Mouse (Mus musculus) liver, embryonic 14 days (tissue): Measurements from ENCODE around the gene Mad1l1. TPM values are rescaled to one million over a fixed set of nuclear protein-coding genes. Genes with fewer than 3 reads are reported as not detected.

ENCODE experiments used
- polyA plus RNA-seq: library from polyadenylated mRNA; depleted of rRNA; stranded (reverse); fragments of >200 nt; gene quantifications from 2 replicates; pipeline ENCODE4 v1.2.3, GENCODE M21; 2012; rRNA removed

Gene Mad1l1
- polyA plus RNA-seq = 14.8 and 15.3 TPM in 2 replicates

DNA sequence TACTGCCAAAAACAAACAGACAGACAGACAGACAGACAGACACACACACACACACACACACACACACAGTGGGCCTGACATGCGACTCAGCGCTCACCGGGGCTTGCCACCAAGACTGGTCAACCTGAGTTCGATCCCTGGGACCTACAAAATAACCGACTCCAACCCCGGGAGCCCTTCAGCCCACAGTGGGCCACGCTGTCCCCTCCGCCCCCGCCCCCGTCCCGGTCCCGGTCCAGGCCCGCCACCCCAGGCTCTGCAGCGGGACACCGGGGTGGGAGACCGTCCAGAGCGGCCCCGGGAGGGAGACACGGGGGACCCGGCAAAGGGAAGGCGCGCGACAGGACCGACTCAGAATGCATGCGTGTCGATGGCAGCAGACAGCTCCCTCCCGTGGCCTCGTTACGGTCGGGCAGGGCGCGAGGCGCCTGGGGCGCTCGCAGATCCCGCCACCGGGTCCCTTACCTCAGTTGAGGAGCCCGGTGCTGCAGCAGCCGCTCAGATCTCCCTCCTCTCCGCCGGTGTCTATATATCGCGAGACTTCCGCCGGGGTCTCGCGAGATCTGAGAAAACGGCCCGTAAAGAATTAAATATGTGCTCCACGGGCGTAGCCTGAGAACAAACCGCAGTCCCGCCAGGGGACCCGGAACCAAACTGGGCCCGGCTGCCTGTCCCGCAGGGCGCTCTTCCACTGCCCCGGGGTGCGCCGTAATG lies at the start of gene Mad1l1, which contains the start of gene Nudt1:
Gene Mad1l1, minus strand, starts transcription at position 511 of the 714 bp plus-strand sequence.
Gene Nudt1, plus strand, starts transcription at position 615 of the 714 bp plus-strand sequence.

DNA sequence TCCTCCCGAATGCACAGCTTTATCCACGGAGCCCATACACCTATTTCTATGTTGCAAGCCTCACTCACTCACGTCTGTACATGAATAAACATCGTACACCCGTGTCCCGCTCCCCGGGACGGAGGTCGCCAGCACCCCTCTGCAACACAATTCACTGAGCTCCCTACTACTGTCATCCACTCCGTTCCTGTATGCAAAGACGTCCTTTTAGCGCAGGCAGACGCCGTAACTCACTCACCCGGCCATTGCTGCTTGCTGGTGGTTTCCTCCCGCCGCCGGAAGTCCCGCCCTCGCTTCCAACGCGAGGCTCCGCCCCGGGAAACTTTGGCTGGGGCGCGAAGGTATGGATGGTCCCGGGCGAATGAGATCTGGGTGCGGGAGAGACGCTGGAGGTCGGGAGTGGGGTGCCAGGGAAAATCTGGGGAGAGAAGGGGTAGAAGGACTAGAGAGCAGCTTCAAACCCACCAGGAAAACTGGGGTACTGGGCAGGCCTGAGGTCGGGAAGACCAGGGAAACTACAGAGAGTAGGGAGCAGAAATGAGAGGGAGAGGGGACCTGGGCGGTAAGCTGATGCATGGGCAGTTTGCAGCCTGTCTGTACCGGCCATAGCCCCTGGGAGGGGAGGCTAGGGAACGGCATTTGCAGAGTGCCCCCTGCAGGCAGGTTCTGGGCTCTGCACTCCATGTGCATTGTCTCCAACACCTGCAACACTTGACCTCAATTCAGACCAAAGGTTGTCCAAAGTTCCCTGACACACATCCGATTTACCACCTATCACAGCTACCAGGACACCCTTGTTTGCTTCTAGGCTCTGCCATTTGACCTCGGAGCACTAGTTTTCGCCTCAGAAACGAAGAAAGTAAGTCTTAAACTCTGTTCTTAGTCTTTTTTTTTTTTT lies 10.5 kb upstream of the Mad1l1 start, which contains the start of gene Mrm2:
Gene Mrm2, minus strand, starts transcription at position 284 of the 898 bp plus-strand sequence.

Other genes starting within 250 kb of the Mad1l1 start
- gene Nudt1, start 104 bp upstream of the Mad1l1 start, polyA plus RNA-seq = 20.2 and 21.3 TPM in 2 replicates
- gene Mrm2, start 10.3 kb upstream of the Mad1l1 start, polyA plus RNA-seq = 6.0 and 7.2 TPM in 2 replicates
- 6.1 and 6.9 TPM in 2 replicates for gene Snx8, start 67.7 kb upstream of the Mad1l1 start, polyA plus RNA-seq
- 88.6 and 93.9 TPM in 2 replicates for gene Eif3b, start 97.8 kb upstream of the Mad1l1 start, polyA plus RNA-seq
- 0.01 TPM in 1 of 2 replicates, not detected in the other for gene Gm4869, start 124.1 kb upstream of the Mad1l1 start, polyA plus RNA-seq
- gene Chst12, start 184.0 kb upstream of the Mad1l1 start, polyA plus RNA-seq = 3.4 and 4.5 TPM in 2 replicates
- gene Grifin, start 243.5 kb upstream of the Mad1l1 start, polyA plus RNA-seq = 2.4 and 3.0 TPM in 2 replicates